Mouse (Mus musculus) adrenal gland, adult 8-10 months (tissue): Measurements from ENCODE around the gene B3galt5. TPM values are rescaled to one million over a fixed set of nuclear protein-coding genes. Genes with fewer than 3 reads are reported as not detected.

ENCODE experiments used
- DNase-seq: peaks from one replicate; pipeline ENCODE4 v3.0.0; 2022
- total RNA-seq, 4 experiments: library from RNA; stranded (reverse); gene quantifications; 2 replicates each; pipeline ENCODE4 v1.2.4; 2022

Gene B3galt5
- total RNA-seq, 4 experiments from 2014 or later = 0.40 to 0.55 (median 0.51) TPM

DNA sequence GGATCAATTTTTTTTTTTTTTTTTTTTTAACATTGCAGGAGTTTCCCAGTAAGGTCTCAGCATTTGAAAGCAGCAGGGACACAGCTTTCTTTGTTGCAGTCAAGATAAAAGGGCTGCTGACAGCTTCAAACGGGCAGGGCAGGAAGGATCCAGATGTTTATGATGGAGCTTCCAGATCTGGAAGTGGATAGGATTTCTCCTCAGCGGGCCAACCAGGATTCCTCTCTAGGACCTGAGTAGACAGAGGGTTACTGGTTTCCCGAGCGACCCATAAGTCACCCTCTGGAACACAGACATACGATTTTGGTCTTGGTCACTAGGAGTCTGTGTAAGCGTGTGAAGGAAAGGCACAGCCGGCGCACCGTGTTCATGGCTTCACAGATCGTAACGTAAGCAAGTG lies 112.5 kb downstream of the B3galt5 start:
- no peak for DNase-seq

DNA sequence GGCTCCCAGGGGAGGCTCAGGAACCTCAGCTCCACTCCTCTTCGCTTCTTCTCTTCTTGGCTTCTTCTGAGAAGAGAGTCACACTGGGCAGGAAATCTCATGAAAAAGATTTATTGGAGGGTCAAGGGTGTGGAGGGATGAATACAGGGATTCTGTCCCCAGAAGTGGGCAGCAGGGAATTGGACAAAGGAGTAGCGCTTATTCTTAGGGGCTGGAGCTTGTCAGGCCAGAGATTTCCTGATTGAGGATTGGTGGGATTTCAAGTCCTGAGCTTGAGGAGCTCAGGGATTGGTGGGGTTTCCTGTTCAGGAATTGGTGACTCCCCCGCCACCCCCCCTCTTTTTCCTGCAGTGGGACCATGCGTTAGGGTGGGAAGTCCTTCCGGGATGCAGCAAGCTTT lies 113.2 kb downstream of the B3galt5 start:
- DNase-seq = no peak

DNA sequence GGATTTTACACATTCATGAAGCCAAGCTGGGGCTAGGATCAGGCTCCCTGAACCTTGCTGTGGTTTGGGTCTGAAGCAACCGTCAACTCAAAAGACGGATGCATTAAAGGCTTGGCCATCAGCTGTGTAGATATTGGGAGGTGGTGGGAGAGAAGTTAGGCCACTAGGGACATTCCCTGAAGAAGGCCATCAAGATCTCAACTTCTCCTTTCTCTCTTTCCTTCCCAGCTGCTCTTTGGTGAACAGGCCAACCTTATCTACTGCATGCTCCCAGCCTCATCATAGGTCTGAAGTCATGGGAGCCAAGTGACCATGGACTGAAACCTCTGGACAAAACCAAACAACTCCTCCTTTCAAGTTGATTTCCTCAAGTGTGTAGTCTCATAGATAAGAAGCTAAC lies 115.9 kb downstream of the B3galt5 start:
- DNase-seq = no peak

DNA sequence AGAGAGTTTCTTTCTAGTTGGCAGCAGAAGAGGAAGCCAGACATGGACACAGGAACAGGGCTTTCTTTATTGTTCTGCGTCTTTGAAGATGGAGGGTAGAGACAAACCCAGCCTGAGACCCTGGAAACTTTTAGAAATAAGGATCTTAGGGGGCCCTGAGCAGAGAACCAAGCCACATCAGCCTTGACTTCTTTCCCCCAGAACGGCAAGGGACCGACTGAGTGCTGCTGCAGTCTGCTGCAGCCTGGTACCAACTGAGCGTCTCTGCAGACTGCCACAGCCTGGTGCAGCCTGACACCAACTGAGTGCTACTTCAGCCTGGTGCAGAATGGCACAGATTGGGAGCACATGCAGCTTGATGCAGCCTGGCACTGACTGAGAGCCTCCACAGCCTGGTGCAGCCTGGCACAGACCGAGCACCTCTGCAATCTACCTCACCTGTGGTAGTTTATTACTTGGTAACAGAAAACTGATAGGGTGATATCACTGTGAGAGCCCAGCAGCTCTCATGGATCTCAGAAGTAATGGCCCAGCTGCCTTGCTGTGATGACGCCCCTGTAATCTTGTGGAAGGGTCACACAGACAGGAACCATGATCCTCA lies 117.8 kb downstream of the B3galt5 start:
- DNase-seq = no peak

DNA sequence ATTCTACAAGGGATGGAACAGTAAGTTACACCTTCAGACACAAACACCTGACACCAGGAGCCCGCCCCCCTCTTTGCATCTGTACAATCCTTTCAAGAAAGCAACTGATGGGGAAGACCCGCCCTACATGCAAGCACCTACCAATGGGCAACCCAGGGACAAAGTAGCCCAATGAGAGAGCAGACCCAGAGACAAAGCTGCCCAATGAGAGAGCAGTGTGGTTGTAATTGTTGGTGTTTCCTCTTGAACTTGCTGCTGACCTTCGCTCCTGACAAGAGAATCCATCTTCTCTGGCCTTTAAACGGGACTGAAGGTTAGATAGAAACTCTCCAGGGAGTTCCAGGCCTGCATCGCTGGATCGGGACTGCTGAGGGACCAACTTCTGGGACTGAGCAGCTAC lies 118.4 kb downstream of the B3galt5 start:
- DNase-seq = peak; percentile 48

DNA sequence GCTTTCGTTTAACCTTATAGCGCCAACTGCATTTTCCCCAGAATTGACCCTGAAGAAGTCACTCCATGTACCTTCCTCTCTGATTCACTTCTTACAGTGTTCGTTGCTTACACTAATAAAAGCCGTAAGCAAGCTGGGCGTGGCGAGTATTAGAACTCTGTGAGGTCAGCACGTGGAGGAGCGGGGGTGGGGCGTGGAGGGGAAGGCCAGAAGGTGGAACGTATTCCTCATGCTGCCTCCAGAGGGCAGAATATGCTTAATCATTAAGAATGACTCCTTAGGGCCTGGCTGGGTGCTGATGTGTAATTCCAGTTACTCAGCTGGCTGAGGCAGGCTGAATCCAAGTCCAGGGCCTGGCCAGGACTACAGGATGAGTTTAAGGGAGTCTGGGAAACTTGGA lies 122.3 kb downstream of the B3galt5 start:
- DNase-seq = peak; percentile 72

DNA sequence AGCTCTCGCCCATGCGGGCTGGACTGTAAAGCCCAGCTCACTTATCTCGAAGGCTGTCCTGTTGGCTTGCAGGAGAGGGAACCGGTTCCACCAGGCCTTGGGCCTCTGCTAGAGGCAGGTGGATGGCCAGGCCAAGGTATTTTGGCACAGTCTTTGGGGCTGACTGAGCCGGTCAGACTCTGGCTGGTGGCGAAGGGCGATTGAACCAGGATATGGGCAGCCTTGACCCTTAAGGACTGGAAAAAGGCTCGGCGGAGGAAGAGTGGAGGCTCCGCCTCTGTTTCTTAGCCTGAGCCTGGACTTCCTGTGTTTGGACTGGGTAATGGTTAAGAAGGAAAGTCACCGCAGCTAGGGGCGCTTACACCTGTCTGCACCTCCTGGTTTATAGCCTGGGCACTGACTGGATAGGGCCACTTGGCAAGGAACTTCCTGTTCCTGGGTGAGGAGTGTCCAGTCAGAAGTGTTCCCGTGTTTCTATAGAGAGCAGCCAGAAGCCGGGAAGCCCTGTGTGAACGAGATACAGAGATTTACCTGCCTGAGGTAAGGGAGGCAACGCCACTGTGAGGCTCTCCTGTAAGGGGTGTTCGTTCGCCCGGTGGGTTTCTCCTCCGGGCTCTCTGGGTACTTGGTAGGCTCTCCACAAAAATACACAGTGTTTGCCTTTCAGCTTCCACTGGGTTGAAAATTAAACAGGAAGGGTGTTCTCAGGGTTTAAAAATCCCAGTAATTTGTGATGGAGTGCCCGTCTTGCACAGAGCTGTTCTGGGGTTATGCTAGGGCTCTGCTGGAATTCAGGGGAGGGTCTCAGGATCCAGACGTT lies 125.9 kb downstream of the B3galt5 start:
- DNase-seq = no peak

DNA sequence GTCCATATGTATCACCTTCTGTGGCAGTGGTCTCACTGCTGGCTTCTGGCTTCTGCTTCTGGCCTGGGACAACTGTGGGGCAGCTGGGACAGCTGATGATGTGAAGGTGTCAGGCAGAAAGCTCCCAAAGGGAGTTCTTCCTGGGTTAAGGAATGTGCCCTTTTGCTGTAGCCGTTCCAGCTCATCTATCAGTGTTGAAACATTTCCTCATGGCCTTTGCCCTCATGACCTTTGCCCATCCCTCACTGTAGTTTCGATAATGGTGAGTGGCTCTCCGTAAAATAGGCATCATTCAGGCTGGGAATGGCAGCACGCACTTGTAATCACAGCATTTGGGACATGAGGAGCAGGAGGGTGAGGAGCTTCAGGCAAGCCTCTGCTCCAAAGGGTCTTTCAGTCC lies 127.3 kb downstream of the B3galt5 start:
- no peak for DNase-seq

DNA sequence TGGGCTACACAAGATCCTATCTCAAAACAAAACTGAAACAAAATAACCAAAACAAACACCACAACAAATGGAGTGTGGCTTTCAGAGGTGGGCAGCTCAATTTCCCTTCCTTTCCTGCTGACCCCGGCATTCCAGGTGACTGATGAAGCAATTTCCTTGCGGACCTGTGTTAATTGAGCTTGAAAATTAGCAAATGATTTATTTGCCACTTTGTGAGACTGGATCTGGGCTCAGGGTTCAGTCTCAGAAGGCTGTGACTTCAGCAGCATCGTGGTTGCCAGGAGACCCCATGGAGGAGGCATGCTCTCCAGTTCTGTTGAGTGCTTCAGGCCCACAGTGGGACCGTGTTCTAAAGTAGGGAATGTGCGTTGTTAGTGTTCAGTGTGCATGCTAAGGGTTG lies 127.7 kb downstream of the B3galt5 start:
- no peak for DNase-seq

DNA sequence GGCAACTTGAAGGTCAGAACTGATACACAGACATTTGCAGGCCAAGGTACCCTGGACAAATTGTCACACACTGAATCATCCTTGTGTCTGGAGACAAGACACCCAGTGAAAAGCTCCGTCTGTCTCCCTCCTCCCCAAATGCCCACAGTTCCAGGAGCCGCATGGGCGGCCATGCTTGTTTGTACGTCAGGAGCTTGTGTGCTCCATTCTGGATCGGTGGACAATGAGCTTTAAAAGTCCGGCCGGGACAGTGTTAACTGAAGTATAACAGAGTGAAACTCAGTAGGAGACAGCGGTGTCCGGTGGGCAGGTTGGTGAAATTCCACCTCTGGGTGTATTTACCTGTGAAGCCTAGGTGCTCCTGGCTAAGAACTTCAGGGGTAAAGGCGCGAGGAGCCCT lies 129.3 kb downstream of the B3galt5 start:
- no peak for DNase-seq

Other genes with a start within 250 kb of the B3galt5 start
- 10 to 100 TPM; 26.9 to 39.3 (median 33.3) TPM for gene Psmg1, start 244.8 kb upstream of the B3galt5 start, total RNA-seq
- gene Brwd1, start 153.3 kb upstream of the B3galt5 start, total RNA-seq = 100 to 1,000 TPM in 2 of 4 experiments, 10 to 100 TPM in 2; 73.1 to 126 (median 88.6) TPM
- 100 to 1,000 TPM; 154 to 239 (median 191) TPM for gene Hmgn1, start 108.1 kb upstream of the B3galt5 start, total RNA-seq
- gene Wrb, start 90.4 kb upstream of the B3galt5 start, total RNA-seq = 10 to 100 TPM; 38.4 to 50.7 (median 45.8) TPM
- 1 to 10 TPM; 2.0 to 5.5 (median 2.9) TPM for gene Lca5l, start 43.5 kb upstream of the B3galt5 start, total RNA-seq
- 10 to 100 TPM; 17.2 to 37.2 (median 31.4) TPM for gene Sh3bgr, start 35.4 kb upstream of the B3galt5 start, total RNA-seq
- gene Itgb2l, start 207.8 kb downstream of the B3galt5 start, total RNA-seq = not detected
- 10 to 100 TPM in 2 of 4 experiments, 1 to 10 TPM in 2; 7.1 to 14.6 (median 9.6) TPM for gene Pcp4, start 231.8 kb downstream of the B3galt5 start, total RNA-seq